ENCODE assay signal across 11 mouse cellular contexts in genomic region chr4:140043953-140044352, GRCm38 (mm10).
DNase-seq lines count a peak whose midpoint lies in the region; ATAC-seq lines count a peak whose summit lies in the region.
"Had no signal": no experiment of that assay in that cellular context is flagged by ENCODE, and none has a peak within 500 bp of the region (broad histone marks: within the 10 kb centered on the region; RNA-seq: fewer than 3 reads in every experiment).

No protein-coding gene starts in this region.

- H3K9ac ChIP-seq in lung, embryonic 16.5 days (ENCODE audit: low read length): no peak overlapping the region
- H3K9ac ChIP-seq in midbrain, embryonic 15.5 days: no peak overlapping the region
- H3K9ac ChIP-seq: heart, embryonic 15.5 days had no signal

- H3K4me3 ChIP-seq in lung, embryonic 16.5 days (ENCODE audit: low read length): no peak overlapping the region
- no peak overlapping the region for H3K4me3 ChIP-seq in midbrain, embryonic 15.5 days
- H3K4me3 ChIP-seq: heart, embryonic 15.5 days; layer of hippocampus, adult 2 months had no signal

- no peak overlapping the region for H3K27ac ChIP-seq in lung, embryonic 16.5 days (ENCODE audit: low read length)
- peak overlapping the region; percentile 24; the same call in 1 of the 2 replicates for H3K27ac ChIP-seq in midbrain, embryonic 15.5 days
- H3K27ac ChIP-seq: heart, embryonic 15.5 days; layer of hippocampus, adult 2 months; macrophage had no signal

- H3K27me3 ChIP-seq in lung, embryonic 16.5 days (ENCODE audit: control insufficient read depth, insufficient read depth, low read depth, low read length): peaks cover 12% of the 10 kb centered on the region
- peaks cover 8% of the 10 kb centered on the region; the same call in 1 of the 2 replicates for H3K27me3 ChIP-seq in midbrain, embryonic 15.5 days (replicated peaks)

- DNase-seq in adrenal gland, adult 2 months: peak; percentile 46
- no peak for DNase-seq in adrenal gland, postnatal 4 days (ENCODE audit: low spot score in 2 of 2)
- no peak for DNase-seq in lung, adult 18-20 months
- peak; percentile 60 for DNase-seq in cerebellum, adult 9-11 months
- DNase-seq in layer of hippocampus, postnatal 10 days (ENCODE audit: low spot score in 2 of 2): no peak
- DNase-seq in lung, postnatal 14 days: no peak

- peak; percentile 36 for ATAC-seq in lung, embryonic 16.5 days (ENCODE audit: low read depth)
- ATAC-seq in midbrain, embryonic 15.5 days (replicated peaks): no peak

- no peak overlapping the region for H3K4me2 ChIP-seq in lung, embryonic 16.5 days (ENCODE audit: low read depth, low read length)
- H3K4me2 ChIP-seq in midbrain, embryonic 15.5 days: no peak overlapping the region
- H3K4me2 ChIP-seq: heart, embryonic 15.5 days had no signal

- WGBS in lung, embryonic 16.5 days: 16% methylated on average over 12 of the region's 12 CpGs
- 43% methylated on average over 12 of the region's 12 CpGs for WGBS in midbrain, embryonic 15.5 days

- H3K36me3 ChIP-seq in lung, embryonic 16.5 days (ENCODE audit: control insufficient read depth, insufficient read depth, low read length): no peaks in the 10 kb centered on the region
- no peaks in the 10 kb centered on the region for H3K36me3 ChIP-seq in midbrain, embryonic 15.5 days (replicated peaks)
- H3K36me3 ChIP-seq: heart, embryonic 15.5 days had no signal

- H3K9me3 ChIP-seq in lung, embryonic 16.5 days (ENCODE audit: control insufficient read depth, low read length): peaks cover 4% of the 10 kb centered on the region; the same call in 1 of the 2 replicates
- H3K9me3 ChIP-seq in midbrain, embryonic 15.5 days: no peaks in the 10 kb centered on the region

- H3K4me1 ChIP-seq in lung, embryonic 16.5 days (replicated peaks; ENCODE audit: control insufficient read depth, insufficient read depth, low read length): no peaks in the 10 kb centered on the region
- peaks cover 16% of the 10 kb centered on the region for H3K4me1 ChIP-seq in midbrain, embryonic 15.5 days

Comparison
In these comparisons a context has a peak if more than half of its experiments do, and no peak if none do; other contexts are left out.
1. DNase-seq: peak in adrenal gland, adult 2 months (single experiment) and cerebellum, adult 9-11 months (single experiment); none in adrenal gland, postnatal 4 days (0 of 2), lung, adult 18-20 months (0 of 2), layer of hippocampus, postnatal 10 days (0 of 2) and lung, postnatal 14 days (single experiment).